Mouse (Mus musculus): ENCODE results near the gene Cp. TPM values are rescaled to one million over a fixed set of nuclear protein-coding genes. Genes with fewer than 3 reads are reported as not detected.
A peak's percentile ranks its signal among the peaks of the same experiment; 100 is the strongest.
"Not testable (repeated sequence)": the region's sequence is repeated elsewhere in the genome, so short reads cannot be mapped to it uniquely, and the experiment has no call there.

Cp gene
- polyA plus RNA-seq, 1 experiment from 2014 or later, result 5.5 TPM

DNA sequence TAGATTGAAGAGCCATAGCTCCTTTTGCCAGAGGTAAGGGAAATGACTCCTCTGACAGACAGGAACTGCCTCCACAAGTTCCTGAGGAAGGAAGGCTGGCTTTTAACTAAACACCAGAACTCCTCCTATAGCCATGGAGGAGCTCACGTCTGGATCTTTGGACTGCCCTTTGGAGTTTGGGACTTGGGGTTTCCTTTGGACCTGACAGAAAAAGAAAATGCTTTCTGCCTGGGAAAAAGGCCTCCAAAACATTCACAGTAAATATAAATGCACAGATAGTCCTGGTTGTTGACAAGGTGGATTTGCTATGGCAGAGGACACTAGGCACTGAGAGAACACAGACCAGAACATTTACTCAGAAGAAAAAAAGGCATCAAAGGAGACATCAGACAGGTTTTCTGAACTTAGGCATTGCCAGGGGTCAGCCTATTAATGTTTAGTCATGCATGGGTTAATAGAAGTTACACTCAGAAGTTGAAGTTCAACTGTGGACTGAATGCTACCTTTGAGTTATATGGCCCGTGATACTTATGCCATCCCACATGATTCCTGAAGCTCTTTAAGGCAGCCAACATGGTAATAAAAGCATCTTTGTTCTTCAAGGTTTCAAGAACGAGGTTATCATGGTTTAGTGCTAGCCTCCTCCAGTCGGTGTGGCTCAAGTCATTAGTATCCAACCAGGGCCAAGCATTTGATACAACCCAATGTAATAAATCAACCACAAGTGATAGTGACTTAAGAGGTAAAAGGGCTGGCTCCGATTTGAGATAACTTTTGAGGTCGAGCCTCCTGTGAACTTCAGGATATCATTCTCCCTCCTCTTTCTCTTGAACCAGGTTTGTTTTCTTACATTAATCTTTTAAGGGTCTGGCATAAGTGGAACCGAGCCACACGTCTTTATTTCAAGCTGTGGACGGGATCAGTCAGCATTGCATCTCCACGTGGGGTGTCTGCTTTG, 77.2 kb downstream of the Cp start:
- ATAC-seq (ENCODE audit: low read depth), result no peak
- H3K9ac ChIP-seq (ENCODE audit: low read depth, low read length), result peak overlapping the region; percentile 68

DNA sequence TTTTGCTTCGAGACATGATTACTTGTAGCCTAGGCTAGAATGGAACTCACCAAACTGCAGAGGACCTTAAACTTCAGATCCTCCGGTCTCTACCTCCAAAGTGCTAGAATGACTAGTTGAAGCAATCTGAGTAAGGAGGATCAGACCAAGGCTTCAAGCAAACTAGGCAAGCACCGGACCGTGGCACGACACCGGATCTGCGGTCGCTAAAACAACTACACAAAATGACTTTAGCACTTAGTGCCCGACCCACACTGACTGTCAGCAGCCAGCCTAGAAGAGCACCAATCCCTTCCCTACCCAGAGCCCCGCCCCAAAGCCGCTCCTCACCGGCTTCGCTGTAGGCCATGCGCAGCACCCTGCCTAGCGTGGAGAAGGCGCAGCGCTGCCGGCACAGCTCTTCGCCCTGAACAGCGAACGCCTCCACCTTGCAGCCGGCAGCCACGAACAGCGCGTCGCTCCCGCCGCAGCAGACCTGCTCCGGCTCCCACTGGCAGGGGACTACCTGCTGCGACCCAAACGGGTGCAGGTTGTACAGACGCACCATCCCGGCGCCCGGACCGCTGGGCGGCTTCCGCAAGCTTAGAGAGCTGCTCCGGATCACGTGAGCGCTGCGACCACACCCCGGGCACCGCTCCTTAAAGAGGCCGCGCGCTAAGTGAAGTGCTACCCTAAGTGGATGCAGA, 78.0 kb downstream of the Cp start, which contains the start of gene Hps3:
Hps3 (minus strand) TSS at position 597 of the 686 bp plus-strand sequence.
- under 1% methylated on average over 29 of the region's 47 CpGs for WGBS
- Histone ChIP-seq H3K4me3 (ENCODE audit: low read depth, low read length) (peak within 1 kb of the TSS; percentile 80), H3K27me3 (replicated peaks; ENCODE audit: control insufficient read depth, insufficient read depth, low read length) (no peaks in the 10 kb centered on the region), H3K36me3 (ENCODE audit: control insufficient read depth, insufficient read depth, low read length) (no peaks in the 10 kb centered on the region), H3K27ac (replicated peaks; ENCODE audit: low read depth, low read length) (peak within 1 kb of the TSS; percentile 71), H3K4me2 (ENCODE audit: low read depth, low read length) (peak within 1 kb of the TSS; percentile 73), H3K9ac (ENCODE audit: low read depth, low read length) (peak within 1 kb of the TSS; percentile 68), H3K4me1 (ENCODE audit: control insufficient read depth, insufficient read depth, low read length) (no peaks in the 10 kb centered on the region), H3K9me3 (ENCODE audit: control insufficient read depth, low read length) (no peaks in the 10 kb centered on the region)
- ATAC-seq (ENCODE audit: low read depth) (peak; percentile 100), DNase-seq (ENCODE audit: low spot score) (peak; percentile 95)

More for the DNA sequence above, 77.2 kb downstream of the Cp start:
- WGBS, result 13% methylated on average over 10 of the region's 10 CpGs
- no peaks in the 10 kb centered on the region for H3K4me1 ChIP-seq (ENCODE audit: control insufficient read depth, insufficient read depth, low read length)
- no peak for DNase-seq (ENCODE audit: low spot score)
- H3K27ac ChIP-seq (replicated peaks; ENCODE audit: low read depth, low read length), result no peak overlapping the region
- no peaks in the 10 kb centered on the region for H3K27me3 ChIP-seq (replicated peaks; ENCODE audit: control insufficient read depth, insufficient read depth, low read length)
- H3K4me3 ChIP-seq (ENCODE audit: low read depth, low read length), result peak overlapping the region; percentile 80
- H3K9me3 ChIP-seq (ENCODE audit: control insufficient read depth, low read length), result no peaks in the 10 kb centered on the region
- H3K36me3 ChIP-seq (ENCODE audit: control insufficient read depth, insufficient read depth, low read length), result no peaks in the 10 kb centered on the region
- peak overlapping the region; percentile 73 for H3K4me2 ChIP-seq (ENCODE audit: low read depth, low read length)

DNA sequence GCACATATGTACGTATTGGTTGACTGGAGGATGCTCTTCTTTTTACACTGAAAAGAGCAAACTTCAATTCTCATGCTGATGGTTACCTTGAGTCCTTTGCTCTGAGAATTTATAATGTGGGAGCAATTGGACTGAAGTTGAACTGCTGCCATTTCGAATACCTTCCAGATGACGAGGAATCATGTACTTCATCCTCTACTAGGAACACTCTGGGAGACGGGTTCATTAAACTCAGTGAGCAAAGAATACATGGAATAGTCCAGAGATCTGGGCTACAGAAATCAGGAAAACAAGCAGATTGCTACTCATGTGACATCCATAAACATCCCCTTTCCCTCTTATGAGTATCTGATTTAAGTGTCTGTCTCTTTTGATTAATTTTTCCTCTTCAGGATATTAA, 79.2 kb downstream of the Cp start:
- no peaks in the 10 kb centered on the region for H3K9me3 ChIP-seq (ENCODE audit: control insufficient read depth, low read length)
- no peaks in the 10 kb centered on the region for H3K4me1 ChIP-seq (ENCODE audit: control insufficient read depth, insufficient read depth, low read length)
- no peaks in the 10 kb centered on the region for H3K27me3 ChIP-seq (replicated peaks; ENCODE audit: control insufficient read depth, insufficient read depth, low read length)
- no peak overlapping the region for H3K9ac ChIP-seq (ENCODE audit: low read depth, low read length)
- H3K4me3 ChIP-seq (ENCODE audit: low read depth, low read length), result no peak overlapping the region
- DNase-seq (ENCODE audit: low spot score) (no peak), ATAC-seq (ENCODE audit: low read depth) (no peak)
- no peak overlapping the region for H3K27ac ChIP-seq (replicated peaks; ENCODE audit: low read depth, low read length)
- H3K36me3 ChIP-seq (ENCODE audit: control insufficient read depth, insufficient read depth, low read length), result no peaks in the 10 kb centered on the region
- H3K4me2 ChIP-seq (ENCODE audit: low read depth, low read length), result 0 out of 2 replicates have a peak overlapping the region, but pooled peaks have one; percentile 73
- WGBS, result 73% methylated on average over 4 of the region's 4 CpGs

DNA sequence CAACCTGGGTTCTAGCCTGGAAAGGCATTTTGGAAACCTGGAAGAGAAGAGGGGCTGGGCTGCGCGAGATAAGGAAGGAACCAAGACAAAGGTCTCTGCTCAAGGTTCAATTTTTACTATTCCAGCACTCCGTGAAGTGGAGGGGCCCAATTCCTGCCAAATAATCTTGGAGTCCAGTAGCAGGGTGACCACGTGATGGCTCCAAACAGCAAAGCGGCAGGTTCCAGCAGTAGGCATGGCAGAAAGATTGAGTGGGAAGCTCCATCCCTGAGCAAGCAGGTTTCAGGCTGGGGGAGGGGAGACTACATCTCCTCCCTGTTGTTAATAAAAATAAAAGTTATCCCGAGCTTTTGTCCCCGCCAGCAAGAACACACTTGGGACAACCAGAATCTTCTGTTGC, 84.6 kb downstream of the Cp start:
- not testable (repeated sequence) for H3K4me2 ChIP-seq (ENCODE audit: low read depth, low read length); H3K4me1 ChIP-seq (ENCODE audit: control insufficient read depth, insufficient read depth, low read length); H3K4me3 ChIP-seq (ENCODE audit: low read depth, low read length); H3K9ac ChIP-seq (ENCODE audit: low read depth, low read length); H3K27ac ChIP-seq (replicated peaks; ENCODE audit: low read depth, low read length); DNase-seq (ENCODE audit: low spot score); H3K36me3 ChIP-seq (ENCODE audit: control insufficient read depth, insufficient read depth, low read length); H3K9me3 ChIP-seq (ENCODE audit: control insufficient read depth, low read length); H3K27me3 ChIP-seq (replicated peaks; ENCODE audit: control insufficient read depth, insufficient read depth, low read length); ATAC-seq (ENCODE audit: low read depth)
- WGBS, result 93% methylated on average over 7 of the region's 7 CpGs

DNA sequence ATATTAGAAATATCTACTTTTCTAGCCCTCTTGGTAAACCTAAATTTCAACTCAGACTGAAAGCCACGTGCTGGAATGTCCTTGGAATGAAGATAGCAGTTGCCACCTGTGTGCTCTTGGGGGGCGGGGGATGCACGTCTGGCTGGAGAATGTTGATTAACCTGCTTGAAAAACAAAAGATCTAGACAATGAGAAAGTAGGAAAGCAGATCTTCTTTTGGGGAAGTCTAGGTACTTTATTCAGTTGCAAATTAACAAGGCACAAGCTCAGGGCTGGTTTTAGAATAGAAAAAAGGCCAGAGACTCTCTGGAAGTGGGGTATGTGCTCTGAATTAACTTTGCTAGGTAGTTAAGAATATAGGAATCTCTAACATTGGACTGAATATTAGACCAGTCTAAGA, 87.9 kb downstream of the Cp start:
- not testable (repeated sequence) for H3K9ac ChIP-seq (ENCODE audit: low read depth, low read length); H3K9me3 ChIP-seq (ENCODE audit: control insufficient read depth, low read length); ATAC-seq (ENCODE audit: low read depth); DNase-seq (ENCODE audit: low spot score); H3K4me3 ChIP-seq (ENCODE audit: low read depth, low read length); H3K27ac ChIP-seq (replicated peaks; ENCODE audit: low read depth, low read length); H3K4me2 ChIP-seq (ENCODE audit: low read depth, low read length); H3K27me3 ChIP-seq (replicated peaks; ENCODE audit: control insufficient read depth, insufficient read depth, low read length); H3K4me1 ChIP-seq (ENCODE audit: control insufficient read depth, insufficient read depth, low read length); H3K36me3 ChIP-seq (ENCODE audit: control insufficient read depth, insufficient read depth, low read length)
- WGBS, result 70% methylated on average over 3 of the region's 3 CpGs

DNA sequence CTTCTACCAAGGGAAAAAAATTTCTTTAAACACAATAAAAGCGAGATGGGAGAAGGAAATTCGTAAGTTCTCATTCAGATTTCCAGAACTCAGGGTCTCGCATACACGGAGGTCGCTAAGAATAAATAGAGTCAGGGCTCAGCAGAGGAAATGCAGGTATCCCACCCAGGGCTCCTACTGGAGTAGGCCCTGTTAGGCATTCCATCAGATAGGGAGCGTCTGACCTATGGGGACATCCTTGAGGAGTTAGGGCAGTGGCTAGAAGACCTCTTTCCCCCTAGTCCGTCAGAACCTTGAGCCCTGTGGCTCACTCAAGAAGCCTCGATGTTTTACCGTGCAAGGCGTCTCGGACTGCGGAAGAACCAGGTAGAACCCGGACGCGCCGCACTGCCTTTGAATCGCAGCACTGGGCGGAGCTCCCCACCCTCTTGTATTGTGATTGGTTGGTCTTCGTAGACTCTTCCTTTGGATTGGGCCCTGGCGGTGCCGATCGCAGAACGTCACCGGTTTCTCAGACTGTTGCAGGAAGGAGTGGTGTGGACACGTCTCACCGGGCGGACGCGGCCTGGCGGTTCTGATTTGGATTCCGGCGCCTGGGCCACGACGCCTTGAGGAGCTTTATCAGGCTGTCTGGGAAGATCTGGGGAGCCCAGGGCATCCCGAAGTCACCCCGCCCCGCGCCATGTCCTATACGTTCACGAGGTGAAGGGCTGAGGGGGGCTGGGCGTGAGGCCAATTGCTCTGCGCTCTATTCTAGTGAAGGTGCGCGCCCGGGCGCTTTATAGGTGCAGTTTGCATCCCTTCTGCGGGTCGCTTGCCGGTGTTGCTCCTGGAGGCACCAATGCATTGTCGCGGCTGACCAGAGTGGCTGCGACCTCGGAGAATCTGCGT, 100.7 kb downstream of the Cp start, which contains the start of gene Hltf:
Hltf (plus strand) TSS at position 506 of the 891 bp plus-strand sequence.
- H3K36me3 ChIP-seq (ENCODE audit: control insufficient read depth, insufficient read depth, low read length), result 0 out of 2 replicates have a peak, but pooled peaks cover 5% of the 10 kb centered on the region
- no peaks in the 10 kb centered on the region for H3K9me3 ChIP-seq (ENCODE audit: control insufficient read depth, low read length)
- 0 out of 2 replicates have a peak, but pooled peaks cover 3% of the 10 kb centered on the region for H3K4me1 ChIP-seq (ENCODE audit: control insufficient read depth, insufficient read depth, low read length)
- H3K4me3 ChIP-seq (ENCODE audit: low read depth, low read length), result peak within 1 kb of the TSS; percentile 76
- peak; percentile 96 for DNase-seq (ENCODE audit: low spot score)
- peak within 1 kb of the TSS; percentile 81 for H3K9ac ChIP-seq (ENCODE audit: low read depth, low read length)
- peak within 1 kb of the TSS; percentile 72; the same call in 1 of the 2 replicates for H3K27ac ChIP-seq (replicated peaks; ENCODE audit: low read depth, low read length)
- H3K27me3 ChIP-seq (replicated peaks; ENCODE audit: control insufficient read depth, insufficient read depth, low read length), result no peaks in the 10 kb centered on the region
- under 1% methylated on average over 44 of the region's 54 CpGs for WGBS
- peak within 1 kb of the TSS; percentile 66 for H3K4me2 ChIP-seq (ENCODE audit: low read depth, low read length)
- peak; percentile 100 for ATAC-seq (ENCODE audit: low read depth)

DNA sequence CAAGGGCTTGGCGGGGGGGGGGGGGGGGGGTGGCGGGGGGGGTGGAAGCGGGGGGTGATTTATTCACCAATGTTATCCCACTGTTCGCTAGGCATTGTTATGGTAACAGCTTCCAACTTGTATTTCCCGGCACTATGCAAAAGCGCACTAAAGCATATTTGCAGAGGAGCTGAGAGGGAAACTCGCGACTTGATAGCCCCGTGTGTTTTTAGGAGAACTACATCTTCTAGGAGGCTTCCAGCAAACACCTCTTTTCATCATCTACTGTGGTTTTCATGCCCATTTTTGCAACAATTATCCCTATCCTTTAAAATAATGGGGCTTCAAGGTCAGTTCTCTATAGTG, 101.3 kb downstream of the Cp start:
- peak; percentile 0; the same call in 1 of the 2 replicates for ATAC-seq (ENCODE audit: low read depth)
- Histone ChIP-seq H3K27ac (replicated peaks; ENCODE audit: low read depth, low read length) (no peak overlapping the region), H3K9me3 (ENCODE audit: control insufficient read depth, low read length) (no peaks in the 10 kb centered on the region), H3K4me2 (ENCODE audit: low read depth, low read length) (peak overlapping the region; percentile 66), H3K9ac (ENCODE audit: low read depth, low read length) (peak overlapping the region; percentile 81), H3K4me3 (ENCODE audit: low read depth, low read length) (peak overlapping the region; percentile 76), H3K27me3 (replicated peaks; ENCODE audit: control insufficient read depth, insufficient read depth, low read length) (no peaks in the 10 kb centered on the region), H3K36me3 (ENCODE audit: control insufficient read depth, insufficient read depth, low read length) (peaks cover 12% of the 10 kb centered on the region; the same call in 1 of the 2 replicates), H3K4me1 (ENCODE audit: control insufficient read depth, insufficient read depth, low read length) (0 out of 2 replicates have a peak, but pooled peaks cover 3% of the 10 kb centered on the region)
- WGBS, result 0% methylated on average over 7 of the region's 9 CpGs
- DNase-seq (ENCODE audit: low spot score), result no peak

Measured in embryonic facial prominence, embryonic 14.5 days (tissue).